Mouse (Mus musculus) kidney, embryonic 16.5 days (tissue): Measurements from ENCODE around the gene Foxj1. TPM values are rescaled to one million over a fixed set of nuclear protein-coding genes. Genes with fewer than 3 reads are reported as not detected.
A peak's percentile ranks its signal among the peaks of the same experiment; 100 is the strongest.

Source experiments
- ATAC-seq: fragments of 200-750 bp; cut with Nextera tagmentation; 2 replicates; pipeline ENCODE4 v1.8.0; 2017; ENCODE audit warnings: moderate TSS enrichment; ENCODE audit not compliant: low FRiP score, low TSS enrichment
- H3K27ac ChIP-seq: fragments of 300-500 bp; sonication (generic); 2 replicates; pipeline ENCODE4 v1.5.1; 2014; ENCODE audit warnings: low read length
- H3K27me3 ChIP-seq: fragments of 300-500 bp; sonication (generic); 2 replicates; pipeline ENCODE4 v1.6.1; 2014; ENCODE audit warnings: low read length, control low read depth, mixed read lengths; ENCODE audit not compliant: insufficient read depth
- H3K36me3 ChIP-seq: fragments of 300-500 bp; sonication (generic); 2 replicates; pipeline ENCODE4 v1.6.1; 2014; ENCODE audit warnings: low read length, control low read depth, mixed read lengths; ENCODE audit not compliant: insufficient read depth
- H3K4me1 ChIP-seq: fragments of 300-500 bp; sonication (generic); 2 replicates; pipeline ENCODE4 v1.6.1; 2014; ENCODE audit warnings: low read length, control low read depth, mixed read lengths; ENCODE audit not compliant: insufficient read depth
- H3K4me2 ChIP-seq: fragments of 300-500 bp; sonication (generic); replicated peaks from 2 replicates; pipeline ENCODE4 v1.6.1; 2014; ENCODE audit warnings: low read depth, low read length
- H3K4me3 ChIP-seq: fragments of 300-500 bp; sonication (generic); 2 replicates; pipeline ENCODE4 v1.5.1; 2014; ENCODE audit warnings: mild to moderate bottlenecking, low read length
- H3K9ac ChIP-seq: fragments of 300-500 bp; sonication (generic); replicated peaks from 2 replicates; pipeline ENCODE4 v1.6.1; 2014; ENCODE audit warnings: low read length
- H3K9me3 ChIP-seq: fragments of 300-500 bp; sonication (generic); 2 replicates; pipeline ENCODE4 v1.6.1; 2016; ENCODE audit warnings: low read length, control low read depth
- WGBS: fragments of 180-500 bp; shearing (Covaris S2); extraction: QIAGEN DNeasy Blood & Tissue Kit; methylation state at CpG from one replicate; pipeline ENCODE4 v1.1.7; 2014; 5-methylcytosine and 5-hydroxymethylcytosine counted together
- polyA plus RNA-seq: library from polyadenylated mRNA; unstranded; fragments of >200 nt; fragmentation: Nextera tagmentation; extraction: Ambion mirVana; gene quantifications from 2 replicates; pipeline ENCODE4 v1.2.1, GENCODE M21; 2015

Foxj1 gene
- polyA plus RNA-seq, 1 experiment from 2014 or later = 3.5 TPM

DNA sequence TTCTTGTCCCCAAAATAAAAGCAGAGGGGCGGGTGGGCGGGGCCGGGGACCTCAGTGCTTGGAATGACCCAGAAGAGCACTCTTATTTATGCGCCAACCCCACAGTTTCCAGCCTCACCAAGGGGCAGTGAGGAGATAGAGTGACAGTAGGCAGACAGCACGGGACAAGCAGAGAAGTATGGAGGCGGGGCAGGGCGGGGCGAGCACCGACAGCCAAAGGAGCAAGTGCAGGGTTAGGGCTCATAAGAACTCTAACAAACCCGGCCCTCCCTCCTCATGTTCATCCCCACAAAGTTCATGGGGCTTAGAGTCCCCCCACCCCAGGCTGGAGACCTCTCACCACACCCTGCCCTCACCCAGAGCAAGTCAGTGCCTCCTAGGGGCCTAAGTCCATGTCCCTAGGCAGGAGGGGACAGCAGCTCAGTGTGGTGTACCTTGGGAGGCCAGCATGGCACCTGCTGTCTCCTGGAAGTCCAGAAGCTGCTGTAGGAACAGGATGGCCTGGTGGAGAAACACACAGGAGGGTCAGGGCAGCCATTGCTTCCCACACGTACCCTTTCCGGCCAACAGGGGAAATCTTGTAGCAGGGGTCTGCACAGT lies 41.6 kb downstream of the Foxj1 start:
- H3K4me1 ChIP-seq = no peaks in the 10 kb centered on the region
- no peaks in the 10 kb centered on the region for H3K9me3 ChIP-seq
- H3K36me3 ChIP-seq = peaks cover 53% of the 10 kb centered on the region
- no peak overlapping the region for H3K4me3 ChIP-seq
- H3K27ac ChIP-seq = no peak overlapping the region
- 89% methylated on average over 12 of the region's 12 CpGs for WGBS
- H3K9ac ChIP-seq = no peak overlapping the region
- H3K27me3 ChIP-seq = no peaks in the 10 kb centered on the region
- no peak overlapping the region for H3K4me2 ChIP-seq
- no peak for ATAC-seq

DNA sequence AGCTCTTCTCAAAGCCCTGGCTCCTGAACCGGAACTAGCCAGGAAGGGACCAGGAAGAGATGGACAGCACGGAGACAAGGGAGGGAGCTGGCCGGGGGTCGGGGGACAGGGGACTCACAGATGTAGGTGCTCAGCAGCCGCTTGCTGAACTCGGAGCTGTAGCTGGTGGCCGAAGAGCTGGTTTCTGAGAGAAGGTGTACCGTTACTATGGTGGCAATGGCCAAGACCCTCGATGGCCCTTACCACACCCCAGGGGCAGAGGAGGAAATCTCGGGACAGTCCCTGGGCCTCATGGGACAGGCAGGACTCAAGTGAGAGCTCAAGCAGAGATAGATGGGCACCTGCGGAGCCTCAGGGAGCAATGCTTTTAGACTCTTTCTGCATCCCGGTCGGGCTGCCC lies 42.8 kb downstream of the Foxj1 start:
- Histone ChIP-seq H3K9me3 (no peaks in the 10 kb centered on the region), H3K4me3 (no peak overlapping the region), H3K4me2 (no peak overlapping the region), H3K27ac (no peak overlapping the region), H3K36me3 (peaks cover 54% of the 10 kb centered on the region), H3K9ac (no peak overlapping the region), H3K27me3 (no peaks in the 10 kb centered on the region), H3K4me1 (no peaks in the 10 kb centered on the region)
- no peak for ATAC-seq
- 93% methylated on average over 13 of the region's 13 CpGs for WGBS

GRCm38 (mm10) chr11:116290556-116290955 lies 44.6 kb downstream of the Foxj1 start:
- Histone ChIP-seq H3K9me3 (no peaks in the 10 kb centered on the region), H3K9ac (no peak overlapping the region), H3K4me1 (no peaks in the 10 kb centered on the region), H3K36me3 (peaks cover 41% of the 10 kb centered on the region), H3K27ac (no peak overlapping the region), H3K4me2 (no peak overlapping the region), H3K4me3 (no peak overlapping the region), H3K27me3 (no peaks in the 10 kb centered on the region)
- ATAC-seq = no peak
- 71% methylated on average over 8 of the region's 8 CpGs for WGBS

DNA sequence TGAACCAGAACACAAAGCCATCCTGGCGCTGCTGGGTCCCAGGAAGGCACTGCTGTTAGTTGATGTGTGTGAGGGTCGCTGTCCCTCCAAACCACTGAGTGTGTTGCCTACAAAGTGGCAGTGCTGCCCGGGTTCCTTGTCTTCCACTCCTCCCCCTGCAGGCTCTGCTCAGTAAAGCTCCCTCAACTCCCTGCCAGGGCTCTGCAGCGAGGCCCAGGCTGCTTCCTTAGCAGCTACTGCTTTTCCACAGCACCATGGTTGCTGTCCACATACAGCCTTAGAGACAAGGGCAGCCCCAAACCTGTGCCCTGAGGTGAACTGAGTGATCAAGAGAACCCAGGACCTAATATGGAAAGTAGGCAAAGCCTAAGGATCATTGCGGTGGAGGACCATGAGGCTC lies 47.8 kb downstream of the Foxj1 start:
- peaks cover 33% of the 10 kb centered on the region for H3K36me3 ChIP-seq
- ATAC-seq = no peak

GRCm38 (mm10) chr11:116285770-116286191 lies 49.4 kb downstream of the Foxj1 start:
- H3K27ac ChIP-seq = peak overlapping the region; percentile 19; the same call in 1 of the 2 replicates
- 34% methylated on average over 7 of the region's 7 CpGs for WGBS
- no peak overlapping the region for H3K4me2 ChIP-seq
- peak; percentile 72; the same call in 1 of the 2 replicates for ATAC-seq
- H3K9ac ChIP-seq = no peak overlapping the region
- 0 out of 2 replicates have a peak, but pooled peaks cover 7% of the 10 kb centered on the region for H3K9me3 ChIP-seq
- H3K27me3 ChIP-seq = peaks cover 46% of the 10 kb centered on the region
- H3K36me3 ChIP-seq = peaks cover 24% of the 10 kb centered on the region
- H3K4me3 ChIP-seq = no peak overlapping the region
- peaks cover 21% of the 10 kb centered on the region for H3K4me1 ChIP-seq

More for the DNA sequence above, 47.8 kb downstream of the Foxj1 start:
- Histone ChIP-seq H3K4me3 (no peak overlapping the region), H3K9ac (no peak overlapping the region), H3K4me1 (peaks cover 6% of the 10 kb centered on the region), H3K9me3 (0 out of 2 replicates have a peak, but pooled peaks cover 7% of the 10 kb centered on the region), H3K27me3 (peaks cover 30% of the 10 kb centered on the region), H3K4me2 (no peak overlapping the region), H3K27ac (no peak overlapping the region)
- 74% methylated on average over 5 of the region's 5 CpGs for whole genome bisulfite sequencing

- WGBS = 29% methylated on average over 6 of the region's 6 CpGs
- Histone ChIP-seq H3K4me2 (no peak overlapping the region), H3K36me3 (peaks cover 10% of the 10 kb centered on the region), H3K27ac (no peak overlapping the region), H3K9ac (no peak overlapping the region), H3K27me3 (peaks cover 59% of the 10 kb centered on the region), H3K4me1 (peaks cover 22% of the 10 kb centered on the region), H3K4me3 (no peak overlapping the region), H3K9me3 (0 out of 2 replicates have a peak, but pooled peaks cover 7% of the 10 kb centered on the region)
- ATAC-seq = no peak
Measured at GRCm38 (mm10) chr11:116283982-116284381, 51.2 kb downstream of the Foxj1 start.

DNA sequence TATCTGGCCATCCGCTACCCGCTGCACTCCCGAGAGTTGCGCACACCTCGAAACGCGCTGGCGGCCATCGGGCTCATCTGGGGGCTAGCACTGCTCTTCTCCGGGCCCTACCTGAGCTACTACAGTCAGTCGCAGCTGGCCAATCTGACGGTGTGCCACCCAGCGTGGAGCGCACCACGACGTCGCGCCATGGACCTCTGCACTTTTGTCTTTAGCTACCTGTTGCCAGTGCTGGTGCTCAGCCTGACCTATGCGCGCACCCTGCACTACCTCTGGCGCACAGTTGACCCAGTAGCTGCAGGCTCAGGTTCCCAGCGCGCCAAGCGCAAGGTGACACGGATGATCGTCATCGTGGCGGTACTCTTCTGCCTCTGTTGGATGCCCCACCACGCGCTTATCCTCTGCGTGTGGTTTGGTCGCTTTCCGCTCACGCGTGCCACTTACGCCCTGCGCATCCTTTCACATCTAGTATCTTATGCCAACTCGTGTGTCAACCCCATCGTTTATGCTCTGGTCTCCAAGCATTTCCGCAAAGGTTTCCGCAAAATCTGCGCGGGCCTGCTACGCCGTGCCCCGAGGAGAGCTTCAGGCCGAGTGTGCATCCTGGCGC lies 52.2 kb downstream of the Foxj1 start:
- no peak overlapping the region; the same call in 1 of the 2 replicates for H3K4me2 ChIP-seq
- H3K4me3 ChIP-seq = peak overlapping the region; percentile 24; the same call in 1 of the 2 replicates
- H3K27me3 ChIP-seq = peaks cover 59% of the 10 kb centered on the region
- 0 out of 2 replicates have a peak, but pooled peaks cover 7% of the 10 kb centered on the region for H3K9me3 ChIP-seq
- H3K9ac ChIP-seq = no peak overlapping the region
- peaks cover 22% of the 10 kb centered on the region for H3K4me1 ChIP-seq
- WGBS = 8% methylated on average over 48 of the region's 48 CpGs
- no peak for ATAC-seq
- H3K36me3 ChIP-seq = 0 out of 2 replicates have a peak, but pooled peaks cover under 1% of the 10 kb centered on the region
- H3K27ac ChIP-seq = no peak overlapping the region

- Histone ChIP-seq H3K27me3 (peaks cover 59% of the 10 kb centered on the region), H3K9ac (no peak overlapping the region), H3K9me3 (0 out of 2 replicates have a peak, but pooled peaks cover 7% of the 10 kb centered on the region), H3K27ac (no peak overlapping the region), H3K4me3 (peak overlapping the region; percentile 16; the same call in 1 of the 2 replicates), H3K4me1 (peaks cover 22% of the 10 kb centered on the region), H3K36me3 (no peaks in the 10 kb centered on the region), H3K4me2 (no peak overlapping the region; the same call in 1 of the 2 replicates)
- ATAC-seq = no peak
- WGBS = under 1% methylated on average over 11 of the region's 11 CpGs
Measured at GRCm38 (mm10) chr11:116282089-116282488, 53.1 kb downstream of the Foxj1 start.

DNA sequence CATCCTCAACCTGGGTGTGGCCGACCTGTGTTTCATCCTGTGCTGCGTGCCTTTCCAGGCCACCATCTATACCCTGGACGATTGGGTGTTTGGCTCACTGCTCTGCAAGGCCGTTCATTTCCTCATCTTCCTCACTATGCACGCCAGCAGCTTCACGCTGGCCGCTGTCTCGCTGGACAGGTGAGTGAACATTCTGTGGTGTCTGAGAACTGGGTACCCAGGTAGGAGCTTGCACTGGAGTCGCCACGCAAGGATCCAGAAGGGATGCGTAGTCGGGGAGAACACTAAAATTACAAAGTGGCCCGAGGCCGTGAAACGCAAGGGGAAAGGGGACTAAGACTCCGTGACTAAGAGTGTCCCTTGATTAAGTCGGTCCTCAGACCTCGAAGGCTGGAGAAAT lies 53.5 kb downstream of the Foxj1 start:
- peak overlapping the region; percentile 37 for H3K9ac ChIP-seq
- no peak for ATAC-seq

More for the DNA sequence above, 53.5 kb downstream of the Foxj1 start:
- Histone ChIP-seq H3K4me1 (peaks cover 22% of the 10 kb centered on the region), H3K4me2 (peak overlapping the region; percentile 51), H3K36me3 (no peaks in the 10 kb centered on the region), H3K4me3 (peak overlapping the region; percentile 28), H3K27ac (no peak overlapping the region), H3K9me3 (0 out of 2 replicates have a peak, but pooled peaks cover 7% of the 10 kb centered on the region), H3K27me3 (peaks cover 59% of the 10 kb centered on the region)
- 1% methylated on average over 18 of the region's 18 CpGs for WGBS
